Mouse (Mus musculus): Measurements from ENCODE around the gene Clns1a. TPM values are rescaled to one million over a fixed set of nuclear protein-coding genes. Genes with fewer than 3 reads are reported as not detected.
A peak's percentile ranks its signal among the peaks of the same experiment; 100 is the strongest.

The Clns1a gene
- total and polyA plus RNA-seq, 2 experiments: 21.6 to 29.1 TPM

GRCm38 (mm10) chr7:97687831-97688230 is 8.6 kb upstream of the Clns1a start:
- H3K27me3 ChIP-seq (ENCODE audit: control insufficient read depth, insufficient read depth, low read length): no peaks in the 10 kb centered on the region
- H3K4me1 ChIP-seq (ENCODE audit: control insufficient read depth, insufficient read depth, low read length): no peaks in the 10 kb centered on the region
- 92% methylated on average over 2 of the region's 2 CpGs for WGBS
- no peak for DNase-seq (ENCODE audit: extremely low read depth, low read depth, low spot score)
- no peak overlapping the region for H3K9ac ChIP-seq (ENCODE audit: low read depth, low read length)
- H3K27ac ChIP-seq (replicated peaks; ENCODE audit: insufficient read depth, low read depth, low read length): no peak overlapping the region
- peaks cover 20% of the 10 kb centered on the region for H3K36me3 ChIP-seq (ENCODE audit: control insufficient read depth, insufficient read depth, low read length)
- H3K79me2 ChIP-seq (ENCODE audit: control insufficient read depth, insufficient read depth, low read length): no peaks in the 10 kb centered on the region
- no peak for TF ChIP-seq CTCF (IDR thresholded peaks at IDR 0.05; ENCODE audit: low read depth, low read length)
- TF ChIP-seq POLR2A (IDR thresholded peaks at IDR 0.05; ENCODE audit: extremely low read depth, insufficient read depth, low read length): no peak
- H3K4me3 ChIP-seq (ENCODE audit: insufficient read depth, low read depth, low read length): no peak overlapping the region

GRCm38 (mm10) chr7:97695441-97695840 is 993 bp upstream of the Clns1a start:
- H3K79me2 ChIP-seq (ENCODE audit: control insufficient read depth, insufficient read depth, low read length): peaks cover 12% of the 10 kb centered on the region; the same call in 1 of the 2 replicates
- no peak overlapping the region for H3K9ac ChIP-seq (ENCODE audit: low read depth, low read length)
- TF ChIP-seq CTCF (IDR thresholded peaks at IDR 0.05; ENCODE audit: low read depth, low read length) (no peak), POLR2A (IDR thresholded peaks at IDR 0.05; ENCODE audit: extremely low read depth, insufficient read depth, low read length) (no peak)
- peaks cover 5% of the 10 kb centered on the region; the same call in 1 of the 2 replicates for H3K4me1 ChIP-seq (ENCODE audit: control insufficient read depth, insufficient read depth, low read length)
- no peak overlapping the region for H3K4me3 ChIP-seq (ENCODE audit: insufficient read depth, low read depth, low read length)
- WGBS: 98% methylated on average over 1 of the region's 1 CpGs
- H3K27me3 ChIP-seq (ENCODE audit: control insufficient read depth, insufficient read depth, low read length): no peaks in the 10 kb centered on the region
- no peak for DNase-seq (ENCODE audit: extremely low read depth, low read depth, low spot score)
- no peak overlapping the region for H3K27ac ChIP-seq (replicated peaks; ENCODE audit: insufficient read depth, low read depth, low read length)
- H3K36me3 ChIP-seq (ENCODE audit: control insufficient read depth, insufficient read depth, low read length): no peaks in the 10 kb centered on the region

- Histone ChIP-seq H3K27ac (replicated peaks; ENCODE audit: insufficient read depth, low read depth, low read length) (no peak overlapping the region; the same call in 1 of the 2 replicates), H3K4me3 (ENCODE audit: insufficient read depth, low read depth, low read length) (peak overlapping the region; percentile 89), H3K9ac (ENCODE audit: low read depth, low read length) (peak overlapping the region; percentile 5), H3K27me3 (ENCODE audit: control insufficient read depth, insufficient read depth, low read length) (no peaks in the 10 kb centered on the region), H3K36me3 (ENCODE audit: control insufficient read depth, insufficient read depth, low read length) (no peaks in the 10 kb centered on the region), H3K79me2 (ENCODE audit: control insufficient read depth, insufficient read depth, low read length) (peaks cover 12% of the 10 kb centered on the region; the same call in 1 of the 2 replicates), H3K4me1 (ENCODE audit: control insufficient read depth, insufficient read depth, low read length) (peaks cover 7% of the 10 kb centered on the region)
- 37% methylated on average over 19 of the region's 19 CpGs for WGBS
- no peak for DNase-seq (ENCODE audit: extremely low read depth, low read depth, low spot score)
- no peak for TF ChIP-seq CTCF (IDR thresholded peaks at IDR 0.05; ENCODE audit: low read depth, low read length)
- TF ChIP-seq POLR2A (IDR thresholded peaks at IDR 0.05; ENCODE audit: extremely low read depth, insufficient read depth, low read length): no peak
Observed at GRCm38 (mm10) chr7:97696133-97696505, 315 bp upstream of the Clns1a start.

GRCm38 (mm10) chr7:97700173-97700572 is 3.7 kb downstream of the Clns1a start:
- Histone ChIP-seq H3K4me3 (ENCODE audit: insufficient read depth, low read depth, low read length) (no peak overlapping the region), H3K27ac (replicated peaks; ENCODE audit: insufficient read depth, low read depth, low read length) (no peak overlapping the region), H3K4me1 (ENCODE audit: control insufficient read depth, insufficient read depth, low read length) (peaks cover 11% of the 10 kb centered on the region), H3K36me3 (ENCODE audit: control insufficient read depth, insufficient read depth, low read length) (no peaks in the 10 kb centered on the region), H3K9ac (ENCODE audit: low read depth, low read length) (no peak overlapping the region), H3K27me3 (ENCODE audit: control insufficient read depth, insufficient read depth, low read length) (no peaks in the 10 kb centered on the region), H3K79me2 (ENCODE audit: control insufficient read depth, insufficient read depth, low read length) (peaks cover 32% of the 10 kb centered on the region)
- DNase-seq (ENCODE audit: extremely low read depth, low read depth, low spot score): no peak
- TF ChIP-seq CTCF (IDR thresholded peaks at IDR 0.05; ENCODE audit: low read depth, low read length): no peak
- TF ChIP-seq POLR2A (IDR thresholded peaks at IDR 0.05; ENCODE audit: extremely low read depth, insufficient read depth, low read length): no peak
- WGBS: 92% methylated on average over 4 of the region's 4 CpGs

GRCm38 (mm10) chr7:97701106-97701505 is 4.7 kb downstream of the Clns1a start:
- no peak overlapping the region for H3K4me3 ChIP-seq (ENCODE audit: insufficient read depth, low read depth, low read length)
- no peak overlapping the region; the same call in 1 of the 2 replicates for H3K27ac ChIP-seq (replicated peaks; ENCODE audit: insufficient read depth, low read depth, low read length)
- 64% methylated on average over 6 of the region's 6 CpGs for WGBS
- no peak overlapping the region for H3K9ac ChIP-seq (ENCODE audit: low read depth, low read length)
- peaks cover 7% of the 10 kb centered on the region for H3K4me1 ChIP-seq (ENCODE audit: control insufficient read depth, insufficient read depth, low read length)
- H3K79me2 ChIP-seq (ENCODE audit: control insufficient read depth, insufficient read depth, low read length): peaks cover 35% of the 10 kb centered on the region
- TF ChIP-seq CTCF (IDR thresholded peaks at IDR 0.05; ENCODE audit: low read depth, low read length) (no peak), POLR2A (IDR thresholded peaks at IDR 0.05; ENCODE audit: extremely low read depth, insufficient read depth, low read length) (no peak)
- no peak for DNase-seq (ENCODE audit: extremely low read depth, low read depth, low spot score)
- H3K27me3 ChIP-seq (ENCODE audit: control insufficient read depth, insufficient read depth, low read length): no peaks in the 10 kb centered on the region
- H3K36me3 ChIP-seq (ENCODE audit: control insufficient read depth, insufficient read depth, low read length): 0 out of 2 replicates have a peak, but pooled peaks cover 2% of the 10 kb centered on the region

GRCm38 (mm10) chr7:97707123-97707522 is 10.7 kb downstream of the Clns1a start:
- H3K4me1 ChIP-seq (ENCODE audit: control insufficient read depth, insufficient read depth, low read length): peaks cover 4% of the 10 kb centered on the region
- no peak for TF ChIP-seq POLR2A (IDR thresholded peaks at IDR 0.05; ENCODE audit: extremely low read depth, insufficient read depth, low read length)
- TF ChIP-seq CTCF (IDR thresholded peaks at IDR 0.05; ENCODE audit: low read depth, low read length): no peak
- H3K79me2 ChIP-seq (ENCODE audit: control insufficient read depth, insufficient read depth, low read length): peaks cover 30% of the 10 kb centered on the region
- 26% methylated on average over 4 of the region's 4 CpGs for WGBS
- peaks cover 8% of the 10 kb centered on the region for H3K36me3 ChIP-seq (ENCODE audit: control insufficient read depth, insufficient read depth, low read length)
- H3K27ac ChIP-seq (replicated peaks; ENCODE audit: insufficient read depth, low read depth, low read length): 0 out of 2 replicates have a peak overlapping the region, but pooled peaks have one; percentile 1
- no peak overlapping the region for H3K9ac ChIP-seq (ENCODE audit: low read depth, low read length)
- DNase-seq (ENCODE audit: extremely low read depth, low read depth, low spot score): peak; percentile 76
- H3K4me3 ChIP-seq (ENCODE audit: insufficient read depth, low read depth, low read length): no peak overlapping the region
- H3K27me3 ChIP-seq (ENCODE audit: control insufficient read depth, insufficient read depth, low read length): no peaks in the 10 kb centered on the region

All from liver, adult 2 months (tissue).